Mouse (Mus musculus) stomach, postnatal 0 days (tissue): ENCODE data around the gene Yars. TPM values are rescaled to one million over a fixed set of nuclear protein-coding genes. Genes with fewer than 3 reads are reported as not detected.

ENCODE experiments used
- ATAC-seq: fragments of 200-750 bp; cut with Nextera tagmentation; 2 replicates; pipeline ENCODE4 v1.8.0; 2017; ENCODE audit not compliant: low FRiP score, low TSS enrichment
- DNase-seq: peaks from one replicate; pipeline ENCODE4 v3.0.0-alpha.2; 2016; ENCODE audit warnings: low spot score
- H3K27ac ChIP-seq: fragments of 300-500 bp; sonication (generic); replicated peaks from 2 replicates; pipeline ENCODE4 v1.5.1; 2014; ENCODE audit warnings: mild to moderate bottlenecking, control low read depth
- H3K27me3 ChIP-seq: fragments of 300-500 bp; sonication (generic); 2 replicates; pipeline ENCODE4 v1.6.1; 2014; ENCODE audit warnings: low read length; ENCODE audit not compliant: control insufficient read depth, insufficient read depth
- H3K36me3 ChIP-seq: fragments of 300-500 bp; sonication (generic); 2 replicates; pipeline ENCODE4 v1.6.1; 2014; ENCODE audit warnings: low read length, mixed read lengths; ENCODE audit not compliant: control insufficient read depth, insufficient read depth
- H3K4me1 ChIP-seq: fragments of 300-500 bp; sonication (generic); replicated peaks from 2 replicates; pipeline ENCODE4 v1.6.1; 2014; ENCODE audit warnings: antibody characterized with exemption; ENCODE audit not compliant: control insufficient read depth, insufficient read depth
- H3K4me2 ChIP-seq: fragments of 300-500 bp; sonication (generic); replicated peaks from 2 replicates; pipeline ENCODE4 v1.6.1; 2014; ENCODE audit warnings: low read depth, mild to moderate bottlenecking, control low read depth, moderate library complexity
- H3K4me3 ChIP-seq: fragments of 300-500 bp; sonication (generic); 2 replicates; pipeline ENCODE4 v1.5.1; 2014; ENCODE audit warnings: low read depth, low read length, control low read depth
- H3K9ac ChIP-seq: fragments of 300-500 bp; sonication (generic); 2 replicates; pipeline ENCODE4 v1.6.1; 2014; ENCODE audit warnings: mild to moderate bottlenecking, low read length, control low read depth, mixed read lengths
- H3K9me3 ChIP-seq: fragments of 300-500 bp; sonication (generic); 2 replicates; pipeline ENCODE4 v1.6.1; 2016; ENCODE audit warnings: low read length; ENCODE audit not compliant: control insufficient read depth
- CTCF ChIP-seq: IDR thresholded peaks from 2 replicates; pipeline ENCODE4 v1.5.1; 2016; ENCODE audit warnings: antibody characterized with exemption, low read depth, mild to moderate bottlenecking, moderate library complexity
- EP300 ChIP-seq: optimal IDR thresholded peaks from 2 replicates; pipeline ENCODE3; 2016; ENCODE audit warnings: antibody characterized with exemption
- WGBS: fragments of 180-500 bp; shearing (Covaris S2); extraction: QIAGEN DNeasy Blood & Tissue Kit; methylation state at CpG from one replicate; pipeline ENCODE4 v1.1.7; 2014; 5-methylcytosine and 5-hydroxymethylcytosine counted together
- polyA plus RNA-seq: library from polyadenylated mRNA; unstranded; fragments of >200 nt; fragmentation: Nextera tagmentation; extraction: Ambion mirVana; gene quantifications from 2 replicates; pipeline ENCODE4 v1.2.1, GENCODE M21; 2015

Gene Yars
- polyA plus RNA-seq, 1 experiment from 2014 or later: 41.3 TPM

GRCm38 (mm10) chr4:129266191-129266590, 76.6 kb downstream of the Yars start:
- 70% methylated on average over 4 of the region's 4 CpGs for WGBS
- TF ChIP-seq CTCF: no peak
- no peak for TF ChIP-seq EP300
- Histone ChIP-seq H3K27ac (0 out of 2 replicates have a peak overlapping the region, but pooled peaks have one; percentile 24), H3K36me3 (no peaks in the 10 kb centered on the region), H3K4me2 (no peak overlapping the region), H3K4me1 (0 out of 2 replicates have a peak, but pooled peaks cover 3% of the 10 kb centered on the region), H3K4me3 (no peak overlapping the region), H3K27me3 (no peaks in the 10 kb centered on the region), H3K9ac (no peak overlapping the region), H3K9me3 (no peaks in the 10 kb centered on the region)
- DNase-seq: peak; percentile 63
- peak; percentile 50 for ATAC-seq

DNA sequence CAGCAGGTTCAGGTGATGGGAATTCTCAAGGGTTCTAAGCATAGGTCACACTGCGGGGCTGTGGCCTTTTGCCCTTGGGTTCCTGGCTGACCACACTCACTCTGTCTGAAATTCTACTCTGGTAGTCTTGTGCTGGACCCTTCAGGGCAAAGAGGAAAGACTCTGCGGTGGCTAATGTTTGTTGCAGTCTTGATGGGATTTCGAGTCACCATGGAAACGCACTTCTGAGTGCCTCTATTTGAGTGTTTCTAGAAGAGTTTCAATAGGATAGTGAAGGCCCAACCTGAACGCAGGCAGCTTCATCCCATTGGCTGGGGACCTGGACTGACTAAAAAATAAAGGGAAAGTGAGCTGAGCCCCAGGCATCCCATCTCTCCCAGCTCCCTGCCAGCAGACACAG, 77.3 kb downstream of the Yars start:
- no peaks in the 10 kb centered on the region for H3K27me3 ChIP-seq
- H3K27ac ChIP-seq: no peak overlapping the region
- no peak overlapping the region for H3K9ac ChIP-seq
- no peak for DNase-seq
- H3K9me3 ChIP-seq: no peaks in the 10 kb centered on the region
- H3K4me1 ChIP-seq: 0 out of 2 replicates have a peak, but pooled peaks cover 3% of the 10 kb centered on the region
- H3K4me2 ChIP-seq: no peak overlapping the region
- no peak for ATAC-seq
- no peak overlapping the region for H3K4me3 ChIP-seq
- WGBS: 78% methylated on average over 5 of the region's 5 CpGs
- no peaks in the 10 kb centered on the region for H3K36me3 ChIP-seq
- no peak for TF ChIP-seq EP300
- no peak for TF ChIP-seq CTCF

DNA sequence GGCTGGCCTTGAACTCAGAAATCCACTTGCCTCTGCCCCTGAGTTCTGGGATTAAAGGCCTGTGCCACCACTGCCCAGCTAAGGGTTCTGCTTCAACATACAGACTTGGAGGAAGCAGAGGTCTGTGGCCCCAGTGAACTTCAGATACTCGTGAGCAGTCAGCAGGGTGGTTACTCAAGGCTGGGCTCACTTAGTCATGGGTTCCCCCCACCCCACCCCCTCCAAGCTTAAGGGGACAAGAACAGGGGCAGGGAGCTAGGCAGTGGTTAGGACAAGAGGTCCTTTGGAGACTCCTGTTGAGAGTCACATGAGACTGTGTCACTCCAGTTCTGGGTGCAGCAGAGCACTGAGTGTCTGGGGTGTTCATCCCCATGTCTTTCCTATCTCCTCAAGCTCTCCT, 79.1 kb downstream of the Yars start:
- H3K4me2 ChIP-seq: no peak overlapping the region
- no peak overlapping the region for H3K9ac ChIP-seq
- no peak overlapping the region for H3K27ac ChIP-seq
- no peaks in the 10 kb centered on the region for H3K36me3 ChIP-seq
- peak; percentile 38 for DNase-seq
- 18% methylated on average over 1 of the region's 1 CpGs for WGBS
- no peaks in the 10 kb centered on the region for H3K9me3 ChIP-seq
- no peak for ATAC-seq
- 0 out of 2 replicates have a peak, but pooled peaks cover 1% of the 10 kb centered on the region for H3K4me1 ChIP-seq
- H3K4me3 ChIP-seq: no peak overlapping the region
- no peaks in the 10 kb centered on the region for H3K27me3 ChIP-seq
- TF ChIP-seq EP300 (no peak), CTCF (no peak)

Other genes with a start within 250 kb of the Yars start
- 10.8 and 12.3 TPM in 2 replicates for gene Azin2, start 227.3 kb upstream of the Yars start, polyA plus RNA-seq
- gene Ak2, start 197.8 kb upstream of the Yars start, polyA plus RNA-seq: 137 and 138 TPM in 2 replicates
- 7.0 and 7.6 TPM in 2 replicates for gene Rnf19b, start 131.5 kb upstream of the Yars start, polyA plus RNA-seq
- 106 and 115 TPM in 2 replicates for gene Tmem54, start 84.2 kb upstream of the Yars start, polyA plus RNA-seq
- 0.91 and 0.99 TPM in 2 replicates for gene Hpca, start 67.7 kb upstream of the Yars start, polyA plus RNA-seq
- 2.0 and 2.4 TPM in 2 replicates for gene Fndc5, start 52.8 kb upstream of the Yars start, polyA plus RNA-seq
- 3.7 and 4.5 TPM in 2 replicates for gene S100pbp, start within 50 bp of the Yars start, polyA plus RNA-seq
- 9.6 and 10.3 TPM in 2 replicates for gene C77080, start 71.6 kb downstream of the Yars start, polyA plus RNA-seq
- gene Sync, start 97.9 kb downstream of the Yars start, polyA plus RNA-seq: 2.9 and 3.2 TPM in 2 replicates
- gene Rbbp4, start 145.6 kb downstream of the Yars start, polyA plus RNA-seq: 149 and 153 TPM in 2 replicates
- 41.7 and 42.5 TPM in 2 replicates for gene Zbtb8os, start 145.9 kb downstream of the Yars start, polyA plus RNA-seq
- 12.2 and 13.0 TPM in 2 replicates for gene Zbtb8a, start 188.4 kb downstream of the Yars start, polyA plus RNA-seq